Mouse (Mus musculus): Measurements from ENCODE around the gene Olfr1459.

Gene Olfr1459

GRCm38 (mm10) chr19:13149449-13149848, at the start of gene Olfr1459:
Gene Olfr1459, minus strand, starts transcription at chr19:13149549.
- DNase-seq: no peak

- no peak for DNase-seq
Measured at GRCm38 (mm10) chr19:13185434-13185833, 36.1 kb upstream of the Olfr1459 start, which contains the start of gene Olfr1462. Gene Olfr1462, plus strand, starts transcription at chr19:13185734.

DNA sequence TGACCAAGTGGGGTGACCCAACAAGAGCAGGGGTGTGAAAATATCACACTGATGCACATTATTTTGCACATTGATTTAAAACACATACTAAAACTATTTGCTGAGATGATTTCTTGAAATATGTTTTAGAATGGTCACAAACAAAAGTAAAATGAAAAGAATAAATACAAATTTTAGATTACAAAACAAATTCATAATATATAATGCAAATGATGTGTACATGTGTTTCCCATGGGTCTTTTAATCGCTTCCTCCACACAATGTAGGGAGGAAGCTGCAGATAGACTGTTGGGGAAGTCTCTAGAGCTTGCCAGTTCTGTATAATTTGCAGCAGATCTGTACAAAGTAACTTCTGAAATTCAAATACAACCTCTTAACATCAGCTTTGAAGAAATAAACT, 13.4 kb upstream of the Olfr1459 start, which contains the start of gene Olfr1461:
Gene Olfr1461, plus strand, starts transcription at position 301 of the 400 bp plus-strand sequence.
- no peak for DNase-seq

DNA sequence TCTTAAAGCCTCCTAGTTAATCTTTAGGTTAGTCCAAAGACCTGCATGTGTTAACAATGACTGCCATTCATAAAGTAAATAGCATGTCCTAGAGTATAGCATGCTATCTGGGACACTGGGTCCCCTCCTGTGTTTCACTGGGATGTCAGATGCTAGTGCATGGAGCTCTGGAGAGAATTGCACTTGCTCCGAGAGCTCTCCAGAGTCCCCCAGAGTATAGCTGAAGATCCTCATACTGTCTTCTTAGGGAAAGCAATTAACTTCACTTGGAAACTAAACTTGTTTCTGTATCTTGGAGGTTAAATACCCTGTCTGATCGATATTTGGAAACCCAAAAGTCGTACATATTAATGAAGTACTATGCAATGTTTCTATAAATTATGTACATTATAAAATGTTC, 42.7 kb downstream of the Olfr1459 start, which contains the start of gene Olfr1458:
Gene Olfr1458, minus strand, starts transcription at position 101 of the 400 bp plus-strand sequence.
- DNase-seq: no peak

GRCm38 (mm10) chr19:13097791-13098190, 51.6 kb downstream of the Olfr1459 start, which contains the start of gene Olfr1457:
Gene Olfr1457, minus strand, starts transcription at chr19:13097891.
- DNase-seq: no peak

DNA sequence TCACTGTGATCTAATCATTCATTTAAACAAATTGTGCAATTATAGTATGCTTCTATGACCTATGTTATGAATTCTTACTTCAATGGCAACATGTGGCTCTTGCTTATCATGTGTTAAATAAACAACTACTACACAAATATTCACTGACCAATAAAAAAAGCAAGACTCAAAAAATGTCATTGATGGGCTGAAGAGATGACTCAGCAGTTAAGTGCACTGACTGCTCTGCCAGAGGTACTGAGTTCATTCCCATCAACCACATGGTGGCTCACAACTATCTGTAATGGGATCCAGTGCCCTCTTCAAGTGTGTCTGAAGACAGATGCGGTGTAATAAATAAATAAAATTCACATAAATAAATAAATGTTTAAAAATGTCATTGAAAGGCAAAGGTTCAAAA, 55.4 kb downstream of the Olfr1459 start:
- no peak for DNase-seq
